Mouse (Mus musculus) hindbrain, embryonic 11.5 days (tissue): Measurements from ENCODE around the gene Scn4b. TPM values are rescaled to one million over a fixed set of nuclear protein-coding genes. Genes with fewer than 3 reads are reported as not detected.

Experiments
- ATAC-seq: fragments of 200-750 bp; cut with Nextera tagmentation; 2 replicates; pipeline ENCODE4 v1.8.0; 2017; ENCODE audit warnings: mild to moderate bottlenecking, moderate TSS enrichment, moderate library complexity; ENCODE audit not compliant: low FRiP score
- DNase-seq: peaks from one replicate; pipeline ENCODE4 v3.0.0-alpha.2; 2015; ENCODE audit warnings: low spot score
- H3K27ac ChIP-seq: fragments of 300-500 bp; sonication (generic); 2 replicates; pipeline ENCODE4 v1.5.1; 2014; ENCODE audit warnings: mild to moderate bottlenecking, low read depth, low read length
- H3K27me3 ChIP-seq: fragments of 300-500 bp; sonication (generic); 2 replicates; pipeline ENCODE4 v1.6.1; 2014; ENCODE audit warnings: mild to moderate bottlenecking, low read length, moderate library complexity, mixed read lengths; ENCODE audit not compliant: control insufficient read depth, insufficient read depth
- H3K36me3 ChIP-seq: fragments of 300-500 bp; sonication (generic); 2 replicates; pipeline ENCODE4 v1.6.1; 2014; ENCODE audit warnings: mild to moderate bottlenecking, low read length, moderate library complexity, mixed read lengths; ENCODE audit not compliant: control insufficient read depth, insufficient read depth
- H3K4me1 ChIP-seq: fragments of 300-500 bp; sonication (generic); replicated peaks from 2 replicates; pipeline ENCODE4 v1.6.1; 2014; ENCODE audit warnings: low read length, mixed read lengths; ENCODE audit not compliant: control insufficient read depth, insufficient read depth
- H3K4me2 ChIP-seq: fragments of 300-500 bp; sonication (generic); replicated peaks from 2 replicates; pipeline ENCODE4 v1.6.1; 2014; ENCODE audit warnings: mild to moderate bottlenecking, low read depth, low read length
- H3K4me3 ChIP-seq: fragments of 300-500 bp; sonication (generic); 2 replicates; pipeline ENCODE4 v1.5.1; 2014; ENCODE audit warnings: low read depth, low read length
- H3K9ac ChIP-seq: fragments of 300-500 bp; sonication (generic); 2 replicates; pipeline ENCODE4 v1.6.1; 2014; ENCODE audit warnings: low read depth, low read length
- H3K9me3 ChIP-seq: fragments of 300-500 bp; sonication (generic); 2 replicates; pipeline ENCODE4 v1.6.1; 2016; ENCODE audit warnings: low read length; ENCODE audit not compliant: control insufficient read depth
- WGBS: fragments of 180-500 bp; shearing (Covaris S2); extraction: QIAGEN DNeasy Blood & Tissue Kit; methylation state at CpG from one replicate; pipeline ENCODE4 v1.1.7; 2014; 5-methylcytosine and 5-hydroxymethylcytosine counted together
- polyA plus RNA-seq: library from polyadenylated mRNA; unstranded; fragments of >200 nt; fragmentation: Nextera tagmentation; extraction: Ambion mirVana; gene quantifications from 2 replicates; pipeline ENCODE4 v1.2.1, GENCODE M21; 2014

Gene Scn4b
- polyA plus RNA-seq, 1 experiment from 2014 or later: 0.12 TPM

DNA sequence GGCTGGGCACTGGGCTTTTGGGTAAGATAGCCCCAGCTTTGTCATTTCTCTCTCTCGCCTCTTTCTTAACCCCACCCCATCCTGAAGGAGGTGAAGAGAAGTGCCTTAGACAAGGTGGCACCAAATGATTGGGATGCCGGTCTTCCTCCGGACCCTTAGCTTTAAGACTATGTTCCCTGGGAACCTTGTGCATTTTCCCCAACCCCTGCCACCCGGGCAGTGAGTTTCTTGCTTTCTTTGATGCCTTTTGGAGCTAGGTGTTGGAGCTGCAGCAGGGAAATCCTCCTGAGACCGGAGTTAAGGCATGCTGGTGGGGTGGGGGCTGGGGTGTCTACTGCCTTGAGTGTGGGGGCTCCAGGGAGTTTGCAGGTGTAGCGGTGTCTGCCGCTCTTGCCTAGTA lies 887 bp downstream of the Scn4b start:
- peak overlapping the region; percentile 91 for H3K4me2 ChIP-seq
- no peak overlapping the region for H3K9ac ChIP-seq
- no peaks in the 10 kb centered on the region for H3K9me3 ChIP-seq
- H3K36me3 ChIP-seq: no peaks in the 10 kb centered on the region
- ATAC-seq (no peak), DNase-seq (no peak)
- H3K4me3 ChIP-seq: peak overlapping the region; percentile 46
- WGBS: 6% methylated on average over 7 of the region's 7 CpGs
- H3K4me1 ChIP-seq: 0 out of 2 replicates have a peak, but pooled peaks cover 9% of the 10 kb centered on the region
- peaks cover 57% of the 10 kb centered on the region for H3K27me3 ChIP-seq
- H3K27ac ChIP-seq: no peak overlapping the region

DNA sequence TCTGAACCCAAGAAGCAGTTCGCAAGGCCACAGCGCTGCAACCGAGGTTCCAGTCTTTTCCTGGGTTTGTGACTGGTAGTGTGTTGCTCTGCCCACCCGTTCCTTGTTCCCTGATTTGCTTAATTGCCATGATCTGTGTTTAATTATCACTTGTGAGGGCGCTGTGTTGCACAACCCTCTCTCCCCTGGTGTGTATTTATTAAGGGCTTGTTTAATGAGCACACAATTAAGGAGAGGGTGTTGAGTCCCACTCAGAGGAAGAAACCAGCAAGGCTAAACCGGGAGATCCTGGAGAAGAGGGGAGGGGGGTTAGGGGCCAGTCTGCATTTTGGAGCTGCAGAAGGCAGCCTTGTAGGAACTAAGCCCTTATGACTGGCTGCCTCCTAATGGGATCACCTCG lies 2.8 kb downstream of the Scn4b start:
- H3K9me3 ChIP-seq: no peaks in the 10 kb centered on the region
- no peak overlapping the region for H3K9ac ChIP-seq
- H3K36me3 ChIP-seq: no peaks in the 10 kb centered on the region
- no peak overlapping the region for H3K27ac ChIP-seq
- H3K4me3 ChIP-seq: no peak overlapping the region
- H3K4me1 ChIP-seq: peaks cover 11% of the 10 kb centered on the region; the same call in 1 of the 2 replicates
- no peak for ATAC-seq
- no peak overlapping the region for H3K4me2 ChIP-seq
- H3K27me3 ChIP-seq: peaks cover 55% of the 10 kb centered on the region
- DNase-seq: no peak
- 57% methylated on average over 7 of the region's 7 CpGs for WGBS

DNA sequence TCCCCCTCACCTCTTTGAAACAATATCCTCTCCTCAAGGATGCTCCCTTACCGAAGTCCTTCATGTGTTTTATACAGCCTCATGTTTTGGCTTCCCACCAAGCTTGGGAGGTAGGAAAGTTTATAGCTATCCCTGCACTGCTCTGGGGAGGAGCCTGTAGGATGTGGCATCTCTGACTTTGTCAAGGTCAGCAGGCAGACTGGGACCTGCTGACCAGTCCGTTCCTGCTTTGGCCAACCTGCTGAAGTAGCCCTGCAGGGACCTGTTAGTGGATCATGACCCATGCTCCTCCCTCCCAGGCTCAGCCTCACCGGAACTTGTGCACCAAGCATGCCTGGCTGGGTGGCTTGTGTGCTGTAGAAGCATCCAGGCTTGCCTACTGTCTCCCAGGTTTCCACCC lies 4.5 kb downstream of the Scn4b start:
- Histone ChIP-seq H3K4me1 (peaks cover 9% of the 10 kb centered on the region; the same call in 1 of the 2 replicates), H3K9ac (no peak overlapping the region), H3K27ac (no peak overlapping the region), H3K4me3 (no peak overlapping the region), H3K27me3 (peaks cover 46% of the 10 kb centered on the region), H3K9me3 (no peaks in the 10 kb centered on the region), H3K36me3 (no peaks in the 10 kb centered on the region), H3K4me2 (no peak overlapping the region)
- no peak for DNase-seq
- ATAC-seq: no peak
- 54% methylated on average over 3 of the region's 3 CpGs for WGBS

DNA sequence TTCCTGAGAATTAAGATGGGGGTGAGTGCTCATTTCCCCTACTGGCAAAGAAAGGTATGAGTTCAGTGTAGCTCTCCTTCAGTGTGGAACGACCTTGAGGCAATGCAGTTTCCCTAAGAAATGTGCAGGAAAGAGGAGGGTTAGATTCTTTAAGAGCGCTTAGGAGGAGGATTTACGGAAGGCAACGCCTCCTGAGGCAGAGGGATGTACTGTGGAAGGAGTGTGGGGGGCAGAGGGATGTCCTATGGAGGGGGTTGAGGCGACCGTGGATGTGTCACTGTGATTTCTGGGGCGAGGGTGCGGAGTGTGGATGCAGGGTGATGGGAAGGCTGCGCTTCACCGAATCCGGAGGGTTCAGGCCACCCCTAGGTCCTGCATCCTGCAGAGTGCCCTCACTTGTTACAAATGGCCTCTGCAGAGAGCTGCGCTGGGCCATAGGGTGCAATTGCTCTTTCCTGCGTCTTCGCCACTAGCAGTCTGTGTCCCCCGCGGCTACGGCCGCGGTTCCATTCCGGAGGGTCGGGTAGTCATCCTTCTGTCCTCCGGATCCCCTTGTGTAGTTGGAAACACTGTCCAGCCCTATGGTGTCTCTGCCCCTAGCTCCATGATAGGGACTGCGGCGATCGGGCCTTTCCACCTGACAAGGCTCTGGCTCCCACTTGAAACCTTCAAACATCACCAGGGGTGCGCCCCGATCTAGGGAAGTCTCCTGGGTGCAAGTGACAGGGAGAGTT lies 7.5 kb downstream of the Scn4b start:
- peak overlapping the region; percentile 28 for H3K4me3 ChIP-seq
- peaks cover 2% of the 10 kb centered on the region; the same call in 1 of the 2 replicates for H3K4me1 ChIP-seq
- peak overlapping the region; percentile 64 for H3K4me2 ChIP-seq
- H3K9me3 ChIP-seq: no peaks in the 10 kb centered on the region
- ATAC-seq (no peak), DNase-seq (no peak)
- WGBS: 4% methylated on average over 27 of the region's 27 CpGs
- no peaks in the 10 kb centered on the region for H3K36me3 ChIP-seq
- peak overlapping the region; percentile 20; the same call in 1 of the 2 replicates for H3K9ac ChIP-seq
- peaks cover 16% of the 10 kb centered on the region for H3K27me3 ChIP-seq
- H3K27ac ChIP-seq: no peak overlapping the region

DNA sequence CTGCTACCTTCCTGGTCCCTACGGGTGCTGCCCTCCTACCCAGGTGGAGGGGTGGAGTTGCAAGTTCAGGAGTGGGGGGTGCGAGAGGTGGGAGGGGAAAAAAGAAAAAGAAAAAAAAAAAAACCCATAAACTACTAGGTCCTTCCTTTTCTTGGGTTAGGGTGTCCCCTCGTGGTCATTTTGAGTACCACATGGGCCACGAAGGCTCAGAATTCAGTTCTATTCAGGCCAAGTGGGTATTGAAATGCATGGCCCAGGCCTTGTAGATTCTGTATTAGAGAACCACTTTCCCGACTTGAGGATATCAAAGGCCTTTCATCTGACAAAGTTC lies 8.0 kb downstream of the Scn4b start:
- Histone ChIP-seq H3K27ac (no peak overlapping the region), H3K4me3 (peak overlapping the region; percentile 28), H3K36me3 (no peaks in the 10 kb centered on the region), H3K9me3 (no peaks in the 10 kb centered on the region), H3K4me2 (peak overlapping the region; percentile 64), H3K27me3 (peaks cover 16% of the 10 kb centered on the region), H3K4me1 (peaks cover 2% of the 10 kb centered on the region; the same call in 1 of the 2 replicates), H3K9ac (peak overlapping the region; percentile 20; the same call in 1 of the 2 replicates)
- ATAC-seq (no peak), DNase-seq (peak; percentile 86)
- 5% methylated on average over 5 of the region's 5 CpGs for WGBS

DNA sequence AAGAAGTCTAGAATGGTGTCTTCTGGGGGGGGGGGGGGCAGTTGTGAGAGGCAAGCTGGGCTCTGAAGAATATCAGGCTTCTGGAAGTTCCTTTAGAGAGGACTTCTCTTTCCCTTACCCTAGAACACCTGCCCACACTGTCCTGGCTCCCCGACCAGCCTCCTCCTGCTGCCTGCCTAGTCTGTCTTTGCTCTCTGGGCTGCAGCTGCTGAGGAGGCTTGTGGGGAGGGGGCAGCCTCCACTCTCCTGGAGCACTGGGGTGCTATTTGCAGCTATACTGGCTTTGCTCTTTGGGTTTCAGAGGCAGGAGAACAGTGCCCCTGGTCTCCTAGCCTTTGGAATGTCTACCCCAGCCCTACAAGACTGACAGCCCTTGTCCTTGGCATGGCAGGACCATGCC lies 12.7 kb downstream of the Scn4b start:
- Histone ChIP-seq H3K4me3 (no peak overlapping the region), H3K4me2 (no peak overlapping the region), H3K27ac (no peak overlapping the region), H3K9me3 (no peaks in the 10 kb centered on the region), H3K4me1 (no peaks in the 10 kb centered on the region), H3K27me3 (peaks cover 3% of the 10 kb centered on the region; the same call in 1 of the 2 replicates), H3K9ac (no peak overlapping the region), H3K36me3 (no peaks in the 10 kb centered on the region)
- WGBS: 88% methylated on average over 1 of the region's 1 CpGs
- DNase-seq (no peak), ATAC-seq (no peak)

DNA sequence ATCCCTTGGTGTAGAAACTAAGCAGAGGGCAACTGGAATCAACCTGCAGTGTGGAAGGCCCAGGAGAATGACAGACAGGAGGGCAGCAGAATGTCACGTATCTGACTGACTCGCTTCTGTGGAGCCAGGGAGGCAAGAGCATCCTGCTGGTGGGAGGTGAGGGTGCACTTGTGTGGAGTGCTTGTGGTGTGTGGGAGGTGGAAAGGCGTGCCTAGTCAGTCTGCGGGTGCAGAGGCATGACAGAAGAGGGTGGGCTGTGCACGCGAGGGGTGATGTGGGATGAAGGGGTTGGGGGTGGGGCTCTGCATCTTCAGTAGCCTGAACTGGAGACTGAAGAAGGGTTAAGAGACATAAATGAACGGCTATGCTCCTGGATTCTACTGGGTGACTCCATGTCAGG lies 15.2 kb downstream of the Scn4b start:
- WGBS: 78% methylated on average over 7 of the region's 7 CpGs
- no peaks in the 10 kb centered on the region for H3K4me1 ChIP-seq
- DNase-seq: no peak
- H3K27ac ChIP-seq: no peak overlapping the region
- H3K9me3 ChIP-seq: no peaks in the 10 kb centered on the region
- no peak for ATAC-seq
- H3K9ac ChIP-seq: no peak overlapping the region
- no peak overlapping the region for H3K4me3 ChIP-seq
- H3K4me2 ChIP-seq: no peak overlapping the region
- no peaks in the 10 kb centered on the region for H3K27me3 ChIP-seq
- no peaks in the 10 kb centered on the region for H3K36me3 ChIP-seq

DNA sequence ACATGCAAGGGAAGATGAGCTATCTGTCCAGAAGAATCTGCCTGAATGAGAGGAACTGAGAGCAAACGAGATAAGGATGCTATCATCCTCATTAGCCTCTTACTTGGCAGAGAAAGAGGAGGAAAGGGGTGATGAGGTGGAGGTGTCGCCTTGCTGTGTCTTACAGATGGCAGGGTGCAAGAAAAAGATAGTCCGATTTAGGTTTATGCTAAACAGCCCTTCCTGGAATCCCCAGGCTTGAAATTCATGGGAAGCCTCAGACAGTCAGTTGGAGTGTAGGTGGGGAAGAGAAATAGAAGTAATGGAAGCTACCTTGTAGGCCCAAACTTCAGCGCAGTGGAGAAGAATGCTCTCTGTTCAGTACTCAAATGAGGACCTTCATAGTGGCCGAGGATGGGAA lies 29.7 kb downstream of the Scn4b start:
- H3K36me3 ChIP-seq: no peaks in the 10 kb centered on the region
- H3K9me3 ChIP-seq: no peaks in the 10 kb centered on the region
- 75% methylated on average over 5 of the region's 5 CpGs for WGBS
- no peaks in the 10 kb centered on the region for H3K27me3 ChIP-seq
- no peak overlapping the region for H3K9ac ChIP-seq
- no peak overlapping the region for H3K27ac ChIP-seq
- H3K4me1 ChIP-seq: no peaks in the 10 kb centered on the region
- ATAC-seq (no peak), DNase-seq (no peak)
- H3K4me3 ChIP-seq: no peak overlapping the region
- no peak overlapping the region for H3K4me2 ChIP-seq

DNA sequence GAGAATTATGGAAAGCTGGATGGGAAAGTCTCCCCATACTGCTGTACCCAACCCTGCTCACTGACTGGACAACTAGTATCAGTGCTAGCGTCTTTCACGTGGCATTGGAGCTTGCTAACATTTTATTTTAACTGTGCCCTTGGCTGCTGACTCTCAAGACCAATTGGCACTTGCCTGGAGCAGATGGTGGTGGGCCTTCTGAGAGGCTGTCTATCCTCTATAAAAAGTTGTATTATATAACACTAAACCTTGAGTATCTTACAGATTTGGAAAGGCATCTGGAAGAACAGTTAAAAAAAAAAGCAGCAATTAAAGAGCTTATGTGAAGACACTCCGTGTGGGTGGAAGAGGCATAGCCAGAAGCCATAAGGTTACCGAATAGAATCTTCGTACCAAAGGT lies 32.0 kb downstream of the Scn4b start:
- no peaks in the 10 kb centered on the region for H3K27me3 ChIP-seq
- H3K4me3 ChIP-seq: no peak overlapping the region
- no peak overlapping the region for H3K27ac ChIP-seq
- H3K9me3 ChIP-seq: no peaks in the 10 kb centered on the region
- no peak overlapping the region for H3K9ac ChIP-seq
- H3K4me2 ChIP-seq: no peak overlapping the region
- H3K36me3 ChIP-seq: no peaks in the 10 kb centered on the region
- ATAC-seq: no peak
- H3K4me1 ChIP-seq: no peaks in the 10 kb centered on the region
- 91% methylated on average over 5 of the region's 5 CpGs for WGBS
- DNase-seq: no peak
